Mouse (Mus musculus): Measurements from ENCODE around the gene Ap1b1. TPM values are rescaled to one million over a fixed set of nuclear protein-coding genes. Genes with fewer than 3 reads are reported as not detected.

Gene Ap1b1
- total and polyA plus RNA-seq, 3 experiments = 38.6 to 57.8 (median 44.2) TPM

DNA sequence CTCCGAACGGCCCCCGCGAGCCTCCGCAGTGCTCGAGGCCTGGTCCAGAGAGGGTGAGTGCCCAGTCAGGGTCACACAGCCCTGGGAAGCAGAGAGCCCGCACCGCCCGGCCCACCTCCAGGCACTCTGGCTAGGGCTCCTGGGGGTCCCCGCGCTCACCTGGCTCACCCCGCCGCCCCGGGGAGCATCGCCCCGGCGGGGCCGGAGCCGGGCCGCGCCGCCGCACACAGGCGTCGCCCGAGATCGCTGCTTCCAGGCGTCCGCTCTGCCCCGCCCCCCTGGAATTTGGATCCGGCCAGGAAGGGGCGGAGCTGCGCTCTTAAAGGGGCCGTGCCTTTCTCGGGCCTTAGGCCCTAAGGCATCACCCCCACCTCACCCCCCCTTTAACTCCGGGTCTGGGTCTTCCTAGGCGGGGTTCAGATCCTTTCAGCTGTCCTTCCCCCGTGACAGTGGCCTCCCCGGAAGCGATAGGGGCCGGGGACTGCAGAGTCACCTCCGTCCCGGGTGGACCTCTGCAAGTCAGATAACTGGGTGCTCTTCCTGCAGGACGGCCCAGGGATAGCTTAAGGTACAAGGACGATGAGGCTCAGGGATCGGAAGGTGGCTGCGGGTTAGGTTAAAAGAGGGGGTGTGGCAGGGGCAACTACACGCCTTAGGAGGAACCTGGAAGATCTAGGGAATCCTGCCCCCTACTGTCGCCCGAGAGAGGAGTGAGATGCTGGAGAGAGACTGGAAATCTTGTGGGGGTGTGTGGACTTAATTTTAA, 78.6 kb downstream of the Ap1b1 start, which contains the start of gene Gas2l1:
Gene Gas2l1 (minus strand): TSS at position 272 of the 766 bp plus-strand sequence.
- in situ Hi-C loops (cut with MboI; ENCODE audit: low pct_ligation_motif_present, low pct_unique_long_range_greater_than_20kb, low sequenced_read_pairs) = loop anchor here (5.0 kb wide), 1 partner anchor 48 kb away; no protein-coding TSS in a partner anchor
- Histone ChIP-seq H3K27me3 (replicated peaks) (peaks cover 15% of the 10 kb centered on the region), H3K79me2 (replicated peaks; ENCODE audit: control insufficient read depth, extremely low read depth, insufficient read depth, poor library complexity, severe bottlenecking) (no peaks in the 10 kb centered on the region), H3K4me2 (ENCODE audit: insufficient read depth, low read depth, poor library complexity, severe bottlenecking) (peak within 1 kb of the TSS; percentile 58), H3K27ac (ENCODE audit: insufficient read depth, low read depth) (no peak within 1 kb of the TSS), H3K9ac (ENCODE audit: insufficient read depth, low read depth) (peak within 1 kb of the TSS; percentile 50), H3K4me1 (ENCODE audit: control insufficient read depth in 1 of 2, insufficient read depth in 2 of 2) (peaks cover 23 to 38% of the 10 kb centered on the region in 2 experiments), H3K4me3 (replicated peaks in 1 of 3; ENCODE audit: low read depth in 2 of 3, low read length in 2 of 3, poor library complexity in 1 of 3) (peak within 1 kb of the TSS; percentile 53 to 68 (median 53)), H3K36me3 (replicated peaks in 1 of 2; ENCODE audit: control insufficient read depth in 1 of 2, insufficient read depth in 1 of 2, low read length in 1 of 2) (peaks cover 13 to 28% of the 10 kb centered on the region in 2 experiments), H3K9me3 (replicated peaks; ENCODE audit: low read length) (no peaks in the 10 kb centered on the region)
- dilution Hi-C loops (cut with MboI; ENCODE audit: extremely low pct_ligation_motif_present, extremely low pct_unique_long_range_greater_than_20kb, low sequenced_read_pairs) = no loop called here
- peak; percentile 85 for DNase-seq (ENCODE audit: extremely low read depth)
- TF ChIP-seq SIN3A (IDR thresholded peaks at IDR 0.05; ENCODE audit: low read length) = peak; percentile 79
- peak; percentile 91 for TF ChIP-seq SMC3 (IDR thresholded peaks at IDR 0.05; ENCODE audit: low read depth, low read length)
- no peak for TF ChIP-seq ZNF384 (IDR thresholded peaks at IDR 0.05; ENCODE audit: low read depth, low read length)
- peak; percentile 93 for TF ChIP-seq MXI1 (IDR thresholded peaks at IDR 0.05; ENCODE audit: low read depth, low read length)
- peak; percentile 87 for TF ChIP-seq RAD21 (IDR thresholded peaks at IDR 0.05; ENCODE audit: low read depth, low read length)
- TF ChIP-seq EP300 (IDR thresholded peaks at IDR 0.05; ENCODE audit: low read length) = no peak
- peak; percentile 36; the same call in 1 of the 2 replicates for TF ChIP-seq MAZ (IDR thresholded peaks at IDR 0.05; ENCODE audit: low read depth, low read length)
- 0 out of 2 replicates have a peak, but pooled peaks have one; percentile 4 for TF ChIP-seq IRF4 (IDR thresholded peaks at IDR 0.05; ENCODE audit: low read depth, low read length)
- peak; percentile 29 to 93; a peak in 3 of 4 replicates for TF ChIP-seq CTCF (conservative IDR thresholded peaks at IDR 0.05 in 1 of 2, IDR thresholded peaks at IDR 0.05 in 1 of 2; ENCODE audit: low read depth in 2 of 2, low read length in 2 of 2)
- TF ChIP-seq ZC3H11A (IDR thresholded peaks at IDR 0.05; ENCODE audit: low read depth, low read length) = peak; percentile 65
- no peak; the same call in 1 of the 2 replicates for TF ChIP-seq NELFE (IDR thresholded peaks at IDR 0.05; ENCODE audit: low read depth, low read length)
- TF ChIP-seq ELF1 (IDR thresholded peaks at IDR 0.05; ENCODE audit: low read depth, low read length) = peak; percentile 10
- 0 out of 2 replicates have a peak, but pooled peaks have one; percentile 31 for TF ChIP-seq MYC (IDR thresholded peaks at IDR 0.05; ENCODE audit: low read depth, low read length)
- peak; percentile 41; the same call in 1 of the 2 replicates for TF ChIP-seq POLR2A (IDR thresholded peaks at IDR 0.05; ENCODE audit: low read depth, low read length)

DNA sequence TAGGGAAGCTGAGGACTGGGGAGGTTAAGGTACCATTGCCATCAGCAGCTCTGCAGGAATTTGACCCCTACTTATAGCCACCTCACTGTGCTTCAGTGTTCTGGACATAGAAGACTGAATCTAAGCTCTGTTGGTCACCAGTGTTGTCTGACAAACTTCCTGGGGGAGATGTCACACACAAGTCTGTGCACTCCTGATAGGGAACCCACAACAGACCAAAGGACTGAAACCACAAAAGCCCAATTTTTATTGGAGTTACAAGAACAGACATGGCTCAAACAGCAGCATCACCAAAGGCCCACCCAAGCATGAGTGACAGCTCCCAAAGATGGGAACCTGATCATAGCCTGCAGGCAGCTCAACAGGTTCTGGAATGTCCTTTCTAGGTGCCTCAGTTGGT, 80.4 kb downstream of the Ap1b1 start:
- Histone ChIP-seq H3K4me3 (replicated peaks in 1 of 3; ENCODE audit: low read depth in 2 of 3, low read length in 2 of 3, poor library complexity in 1 of 3) (no peak overlapping the region), H3K36me3 (replicated peaks in 1 of 2; ENCODE audit: control insufficient read depth in 1 of 2, insufficient read depth in 1 of 2, low read length in 1 of 2) (peaks cover 31 to 41% of the 10 kb centered on the region in 2 experiments), H3K9me3 (replicated peaks; ENCODE audit: low read length) (no peaks in the 10 kb centered on the region), H3K27ac (ENCODE audit: insufficient read depth, low read depth) (no peak overlapping the region), H3K27me3 (replicated peaks) (peaks cover 15% of the 10 kb centered on the region), H3K4me2 (ENCODE audit: insufficient read depth, low read depth, poor library complexity, severe bottlenecking) (no peak overlapping the region), H3K9ac (ENCODE audit: insufficient read depth, low read depth) (no peak overlapping the region), H3K79me2 (replicated peaks; ENCODE audit: control insufficient read depth, extremely low read depth, insufficient read depth, poor library complexity, severe bottlenecking) (no peaks in the 10 kb centered on the region), H3K4me1 (ENCODE audit: control insufficient read depth in 1 of 2, insufficient read depth in 2 of 2) (peaks cover 12 to 20% of the 10 kb centered on the region in 2 experiments)
- no peak for TF ChIP-seq IRF4 (IDR thresholded peaks at IDR 0.05; ENCODE audit: low read depth, low read length)
- 0 out of 2 replicates have a peak, but pooled peaks have one; percentile 1 for TF ChIP-seq POLR2AphosphoS2 (IDR thresholded peaks at IDR 0.05; ENCODE audit: low read depth, low read length)
- dilution Hi-C loops (cut with MboI; ENCODE audit: extremely low pct_ligation_motif_present, extremely low pct_unique_long_range_greater_than_20kb, low sequenced_read_pairs) = no loop called here
- in situ Hi-C loops (cut with MboI; ENCODE audit: low pct_ligation_motif_present, low pct_unique_long_range_greater_than_20kb, low sequenced_read_pairs) = loop anchor here (5.0 kb wide), 1 partner anchor 50 kb away; no protein-coding TSS in a partner anchor
- no peak for DNase-seq (ENCODE audit: extremely low read depth)

Measured in CH12.LX (cell line).